ENCODE assay signal across 8 mouse cellular contexts in the genomic region with DNA sequence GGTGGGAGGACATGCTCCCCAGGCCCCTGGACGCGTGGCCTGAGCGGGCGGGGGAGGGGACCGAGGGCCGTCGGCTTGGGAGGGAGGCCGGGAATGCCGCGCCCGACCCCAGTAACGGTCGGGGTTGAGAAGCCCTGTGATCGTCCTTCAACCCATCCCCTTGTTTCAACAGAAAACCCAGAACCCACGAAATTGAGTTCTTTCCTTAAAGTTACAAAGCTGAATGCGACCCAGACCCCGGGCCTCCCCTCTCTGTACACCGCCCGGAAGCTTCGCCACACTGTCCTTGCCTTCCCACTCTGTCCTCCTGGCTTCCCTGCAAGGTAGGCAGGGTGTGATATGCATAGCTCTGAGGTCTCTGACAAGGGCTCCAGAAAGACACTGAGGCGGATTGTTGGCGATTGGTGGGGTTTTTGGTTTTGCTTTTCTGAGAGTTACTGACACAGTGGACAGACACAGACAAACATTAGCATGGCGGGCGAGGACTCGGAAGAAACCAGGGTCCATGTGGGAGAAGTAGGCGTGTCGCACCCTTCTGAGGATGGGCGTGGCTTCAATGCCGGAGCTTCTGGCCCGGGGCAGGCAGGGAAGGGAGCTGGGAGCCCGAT. TPM values are rescaled to one million over a fixed set of nuclear protein-coding genes. Genes with fewer than 3 reads are reported as not detected.
A peak's percentile ranks its signal among the peaks of the same experiment; 100 is the strongest.
DNase-seq lines count a peak whose midpoint lies in the region; ATAC-seq and TF ChIP-seq lines count a peak whose summit lies in the region.

No protein-coding gene starts in this region.

- peaks cover 14% of the 10 kb centered on the region; the same call in 1 of the 2 replicates for H3K36me3 ChIP-seq in intestine, postnatal 0 days (ENCODE audit: control insufficient read depth, insufficient read depth)
- H3K36me3 ChIP-seq in midbrain, embryonic 10.5 days = peaks cover 42% of the 10 kb centered on the region

- H3K27ac ChIP-seq in intestine, postnatal 0 days (ENCODE audit: low read depth, low read length) = peak overlapping the region; percentile 95
- H3K27ac ChIP-seq in midbrain, embryonic 10.5 days (replicated peaks) = peak overlapping the region; percentile 100

- H3K27me3 ChIP-seq in intestine, postnatal 0 days (replicated peaks; ENCODE audit: control insufficient read depth, insufficient read depth, low read length) = no peaks in the 10 kb centered on the region
- H3K27me3 ChIP-seq in midbrain, embryonic 10.5 days (ENCODE audit: low read depth, poor library complexity, severe bottlenecking) = no peaks in the 10 kb centered on the region

- H3K9ac ChIP-seq in intestine, postnatal 0 days (ENCODE audit: low read depth, low read length) = peak overlapping the region; percentile 94

- H3K9me3 ChIP-seq in intestine, postnatal 0 days (ENCODE audit: control insufficient read depth) = no peaks in the 10 kb centered on the region
- no peaks in the 10 kb centered on the region for H3K9me3 ChIP-seq in midbrain, embryonic 10.5 days (replicated peaks)

- TF ChIP-seq CTCF in intestine, postnatal 0 days (IDR thresholded peaks at IDR 0.05; ENCODE audit: low read depth) = no peak

- peaks cover 5% of the 10 kb centered on the region; the same call in 1 of the 2 replicates for H3K4me1 ChIP-seq in intestine, postnatal 0 days (replicated peaks; ENCODE audit: control insufficient read depth, insufficient read depth, low read length)
- H3K4me1 ChIP-seq in midbrain, embryonic 10.5 days = peaks cover 34% of the 10 kb centered on the region

- H3K4me2 ChIP-seq in intestine, postnatal 0 days (replicated peaks; ENCODE audit: low read depth) = peak overlapping the region; percentile 81

- 0% methylated on average over 31 of the region's 31 CpGs for WGBS in intestine, postnatal 0 days
- WGBS in midbrain, embryonic 10.5 days = under 1% methylated on average over 29 of the region's 31 CpGs

- H3K4me3 ChIP-seq in intestine, postnatal 0 days (ENCODE audit: low read depth, low read length) = peak overlapping the region; percentile 98
- H3K4me3 ChIP-seq in midbrain, embryonic 10.5 days = peak overlapping the region; percentile 100

- peak; percentile 90 for DNase-seq in adrenal gland, adult 2 months
- DNase-seq in embryo, embryonic 11.5 days (ENCODE audit: low read depth, low spot score) = peak; percentile 77
- peak; percentile 65 to 84 for DNase-seq in gastrocnemius, postnatal 4 days (ENCODE audit: low spot score in 2 of 2)
- peak; percentile 78 to 80 for DNase-seq in left cerebral cortex, postnatal 36 days (ENCODE audit: low spot score in 2 of 2)
- DNase-seq in midbrain, embryonic 10.5 days (ENCODE audit: low spot score) = peak; percentile 88
- peak; percentile 65 to 75 for DNase-seq in right cerebral cortex, postnatal 36 days (ENCODE audit: low spot score in 2 of 2)

- peak; percentile 56 for ATAC-seq in intestine, postnatal 0 days
- ATAC-seq in activated CD4-positive, CD25-positive, alpha-beta regulatory T cell, adult 4 months = no peak

- intact Hi-C loops in left cerebral cortex, postnatal 36 days (cut with DNase I) = no loop called here

RNA-seq across cellular contexts. Expression of a gene that starts 0.6 kb away (rescaled TPM):
- total RNA-seq in adrenal gland, adult 2 months (2021) = 100 to 1,000 TPM; 193 to 525 TPM
- polyA plus RNA-seq in adrenal gland, adult 2 months (2012; rRNA removed) = 395 and 441 TPM in 2 replicates
- 100 to 1,000 TPM; 205 to 243 TPM for total RNA-seq in gastrocnemius, postnatal 4 days (2021)
- polyA plus RNA-seq in intestine, postnatal 0 days (2015; fragmentation: Nextera tagmentation; extraction: Ambion mirVana) = 185 and 196 TPM in 2 replicates
- 100 to 1,000 TPM; 222 to 343 TPM for total RNA-seq in left cerebral cortex, postnatal 36 days (2021)
- polyA plus RNA-seq in midbrain, embryonic 10.5 days (2016; fragmentation: Nextera tagmentation; extraction: Ambion mirVana) = 903 and 985 TPM in 2 replicates
- polyA plus RNA-seq in activated CD4-positive, CD25-positive, alpha-beta regulatory T cell, adult 4 months (2017; shearing (Covaris generic)) = 100 to 1,000 TPM; 143 to 144 TPM

RNA-seq across cellular contexts. Expression of a gene that starts 1.0 kb away (rescaled TPM):
- 10 to 100 TPM; 18.2 to 24.8 TPM for total RNA-seq in adrenal gland, adult 2 months (2021)
- 38.1 and 60.4 TPM in 2 replicates for polyA plus RNA-seq in adrenal gland, adult 2 months (2012; rRNA removed)
- 10 to 100 TPM; 25.7 to 25.8 TPM for total RNA-seq in gastrocnemius, postnatal 4 days (2021)
- 17.1 and 17.5 TPM in 2 replicates for polyA plus RNA-seq in intestine, postnatal 0 days (2015; fragmentation: Nextera tagmentation; extraction: Ambion mirVana)
- 10 to 100 TPM; 22.2 to 26.2 TPM for total RNA-seq in left cerebral cortex, postnatal 36 days (2021)
- 33.0 and 33.6 TPM in 2 replicates for polyA plus RNA-seq in midbrain, embryonic 10.5 days (2016; fragmentation: Nextera tagmentation; extraction: Ambion mirVana)
- 1 to 10 TPM; 5.6 to 5.9 TPM for polyA plus RNA-seq in activated CD4-positive, CD25-positive, alpha-beta regulatory T cell, adult 4 months (2017; shearing (Covaris generic))

RNA-seq across cellular contexts. Expression of a gene that starts 34.6 kb away (rescaled TPM):
- total RNA-seq in adrenal gland, adult 2 months (2021) = 10 to 100 TPM; 42.6 to 58.4 TPM
- polyA plus RNA-seq in adrenal gland, adult 2 months (2012; rRNA removed) = 108 and 131 TPM in 2 replicates
- 10 to 100 TPM; 25.1 to 28.5 TPM for total RNA-seq in gastrocnemius, postnatal 4 days (2021)
- 18.9 and 22.8 TPM in 2 replicates for polyA plus RNA-seq in intestine, postnatal 0 days (2015; fragmentation: Nextera tagmentation; extraction: Ambion mirVana)
- total RNA-seq in left cerebral cortex, postnatal 36 days (2021) = 10 to 100 TPM; 82.7 to 98.5 TPM
- 22.0 and 23.6 TPM in 2 replicates for polyA plus RNA-seq in midbrain, embryonic 10.5 days (2016; fragmentation: Nextera tagmentation; extraction: Ambion mirVana)
- polyA plus RNA-seq in activated CD4-positive, CD25-positive, alpha-beta regulatory T cell, adult 4 months (2017; shearing (Covaris generic)) = under 1 TPM; 0.37 to 0.38 TPM

RNA-seq across cellular contexts. Expression of a gene that starts 41.8 kb away (rescaled TPM):
- total RNA-seq in adrenal gland, adult 2 months (2021) = under 1 TPM; 0.35 to 0.52 TPM
- polyA plus RNA-seq in adrenal gland, adult 2 months (2012; rRNA removed) = 2.2 and 2.6 TPM in 2 replicates
- 1 to 10 TPM; 1.9 to 2.8 TPM for total RNA-seq in gastrocnemius, postnatal 4 days (2021)
- 0.93 and 1.2 TPM in 2 replicates for polyA plus RNA-seq in intestine, postnatal 0 days (2015; fragmentation: Nextera tagmentation; extraction: Ambion mirVana)
- total RNA-seq in left cerebral cortex, postnatal 36 days (2021) = 10 to 100 TPM; 72.2 to 77.6 TPM
- 0.44 and 1.2 TPM in 2 replicates for polyA plus RNA-seq in midbrain, embryonic 10.5 days (2016; fragmentation: Nextera tagmentation; extraction: Ambion mirVana)
- not detected for polyA plus RNA-seq in activated CD4-positive, CD25-positive, alpha-beta regulatory T cell, adult 4 months (2017; shearing (Covaris generic))

RNA-seq across cellular contexts. Expression of a gene that starts 52.4 kb away (rescaled TPM):
- 1 to 10 TPM; 3.1 to 4.6 TPM for total RNA-seq in adrenal gland, adult 2 months (2021)
- polyA plus RNA-seq in adrenal gland, adult 2 months (2012; rRNA removed) = 20.1 and 22.9 TPM in 2 replicates
- 10 to 100 TPM; 17.4 to 20.4 TPM for total RNA-seq in gastrocnemius, postnatal 4 days (2021)
- 47.9 and 56.4 TPM in 2 replicates for polyA plus RNA-seq in intestine, postnatal 0 days (2015; fragmentation: Nextera tagmentation; extraction: Ambion mirVana)
- 10 to 100 TPM in 1 of 2 experiments, 1 to 10 TPM in 1; 9.8 to 10.9 TPM for total RNA-seq in left cerebral cortex, postnatal 36 days (2021)
- 21.9 and 28.2 TPM in 2 replicates for polyA plus RNA-seq in midbrain, embryonic 10.5 days (2016; fragmentation: Nextera tagmentation; extraction: Ambion mirVana)
- polyA plus RNA-seq in activated CD4-positive, CD25-positive, alpha-beta regulatory T cell, adult 4 months (2017; shearing (Covaris generic)) = not detected

Comparison
In these comparisons a context has a peak if more than half of its experiments do, and no peak if none do; other contexts are left out.
1. RNA of a gene that starts 34.6 kb away (polyA plus RNA-seq): 108 to 131 TPM in adrenal gland, adult 2 months, 18.9 to 22.8 TPM in intestine, postnatal 0 days and 22.0 to 23.6 TPM in midbrain, embryonic 10.5 days; 0.37 to 0.38 TPM in activated CD4-positive, CD25-positive, alpha-beta regulatory T cell, adult 4 months; every median in the first group is over 10 times any median in the second.
2. Peak in every context shown above with its lines, with median percentiles within 50 percentile points of each other: DNase-seq.